Mouse (Mus musculus) thymus, postnatal 4 days (tissue): ENCODE results near the gene Erbb2.

Source experiments
- DNase-seq: peaks from one replicate; pipeline ENCODE4 v3.0.0; 2021

The Erbb2 gene

GRCm38 (mm10) chr11:98459860-98460259 is 47.6 kb downstream of the Erbb2 start:
- no peak for DNase-seq

- DNase-seq: no peak
Measured at GRCm38 (mm10) chr11:98461109-98461720, 48.9 kb downstream of the Erbb2 start.

- DNase-seq: no peak
Measured at GRCm38 (mm10) chr11:98462255-98462654, 50.0 kb downstream of the Erbb2 start.

GRCm38 (mm10) chr11:98463911-98464310 is 51.6 kb downstream of the Erbb2 start:
- peak; percentile 71 for DNase-seq

GRCm38 (mm10) chr11:98464516-98464915 is 52.2 kb downstream of the Erbb2 start:
- peak; percentile 49 for DNase-seq

GRCm38 (mm10) chr11:98469761-98470714 is 57.8 kb downstream of the Erbb2 start:
- DNase-seq: no peak

GRCm38 (mm10) chr11:98470795-98471194 is 58.5 kb downstream of the Erbb2 start:
- no peak for DNase-seq

- DNase-seq: no peak
Measured at GRCm38 (mm10) chr11:98472696-98473095, 60.4 kb downstream of the Erbb2 start.

GRCm38 (mm10) chr11:98473916-98474479 is 61.7 kb downstream of the Erbb2 start:
- DNase-seq: no peak

GRCm38 (mm10) chr11:98474967-98475366 is 62.7 kb downstream of the Erbb2 start:
- no peak for DNase-seq

- no peak for DNase-seq
Measured at GRCm38 (mm10) chr11:98475630-98476433, 63.6 kb downstream of the Erbb2 start.

- DNase-seq: no peak
Measured at GRCm38 (mm10) chr11:98476434-98476807, 64.2 kb downstream of the Erbb2 start.

- no peak for DNase-seq
Measured at GRCm38 (mm10) chr11:98477011-98477701, 64.9 kb downstream of the Erbb2 start.

- peak; percentile 41 for DNase-seq
Measured at GRCm38 (mm10) chr11:98479026-98479939, 67.0 kb downstream of the Erbb2 start.

- DNase-seq: peak; percentile 23
Measured at GRCm38 (mm10) chr11:98479940-98480497, 67.7 kb downstream of the Erbb2 start.

- DNase-seq: no peak
Measured at GRCm38 (mm10) chr11:98481231-98481630, 69.0 kb downstream of the Erbb2 start.

- DNase-seq: no peak
Measured at GRCm38 (mm10) chr11:98482067-98482466, 69.8 kb downstream of the Erbb2 start.

GRCm38 (mm10) chr11:98485749-98486148 is 73.5 kb downstream of the Erbb2 start:
- no peak for DNase-seq
